Mouse (Mus musculus): Measurements from ENCODE around the gene Adssl1.

Adssl1 gene

DNA sequence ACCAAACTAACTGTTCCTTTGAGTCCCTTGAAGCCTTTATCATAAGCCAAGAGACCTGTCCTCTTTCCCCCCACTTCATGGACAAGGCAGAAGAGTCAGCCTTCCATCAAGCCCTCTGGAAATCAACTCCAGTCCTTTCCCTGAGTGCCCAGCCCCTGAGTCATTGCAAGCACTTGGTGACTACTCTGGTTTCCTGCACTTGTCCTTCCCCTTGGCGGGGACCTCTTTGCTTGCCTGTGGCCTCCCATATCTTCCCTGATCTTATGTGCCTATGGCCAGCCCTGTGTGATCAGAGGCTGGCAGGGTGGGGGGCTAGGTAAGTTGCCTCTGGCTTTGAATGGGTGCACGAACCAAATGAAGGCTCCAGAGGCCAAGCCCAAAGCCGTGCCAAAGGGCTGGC lies 2.1 kb downstream of the Adssl1 start:
- DNase-seq (ENCODE audit: low spot score in 2 of 2) = no peak

DNA sequence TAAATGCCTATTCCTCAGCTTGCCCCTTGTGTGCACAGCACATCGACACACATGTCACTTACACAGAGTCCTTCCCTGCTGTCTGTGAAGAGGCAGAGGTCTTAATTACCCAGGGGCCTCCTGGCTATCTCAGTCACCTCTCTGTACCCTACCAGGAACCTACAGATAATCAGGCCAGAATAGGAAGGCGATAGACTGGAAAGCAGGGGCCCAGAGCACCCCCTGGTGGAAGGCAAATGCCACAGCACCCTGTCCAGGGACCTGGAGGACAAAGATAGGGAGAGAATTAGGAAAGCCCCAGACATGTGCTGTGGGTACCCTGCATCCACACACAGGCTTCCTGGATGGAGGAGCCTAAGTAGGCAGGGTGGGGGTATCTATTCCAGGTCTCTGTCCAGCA lies 3.9 kb downstream of the Adssl1 start:
- peak in 1 of 2 experiments; percentile 73 for DNase-seq (ENCODE audit: low spot score in 2 of 2)

DNA sequence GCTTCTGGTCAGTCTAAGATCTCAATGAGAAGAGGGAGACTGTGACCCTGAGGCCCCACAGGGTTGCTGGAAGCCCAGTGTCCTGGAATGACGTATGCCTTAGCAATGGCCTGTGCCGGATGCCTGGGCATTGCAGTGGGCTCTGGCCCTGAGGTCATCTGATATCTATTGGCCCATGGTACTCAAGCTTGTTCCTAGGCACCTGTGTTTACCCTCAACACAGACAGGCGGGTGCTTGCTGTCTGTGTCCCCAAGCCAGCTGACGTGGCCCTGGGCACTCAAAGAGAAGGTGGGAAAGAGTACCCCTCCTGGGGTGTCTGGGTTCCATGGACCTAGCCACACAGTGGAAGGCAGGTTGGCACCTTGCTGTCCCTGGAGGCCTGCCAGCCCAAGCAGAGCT lies 5.9 kb downstream of the Adssl1 start:
- DNase-seq (ENCODE audit: low spot score in 2 of 2) = no peak

DNA sequence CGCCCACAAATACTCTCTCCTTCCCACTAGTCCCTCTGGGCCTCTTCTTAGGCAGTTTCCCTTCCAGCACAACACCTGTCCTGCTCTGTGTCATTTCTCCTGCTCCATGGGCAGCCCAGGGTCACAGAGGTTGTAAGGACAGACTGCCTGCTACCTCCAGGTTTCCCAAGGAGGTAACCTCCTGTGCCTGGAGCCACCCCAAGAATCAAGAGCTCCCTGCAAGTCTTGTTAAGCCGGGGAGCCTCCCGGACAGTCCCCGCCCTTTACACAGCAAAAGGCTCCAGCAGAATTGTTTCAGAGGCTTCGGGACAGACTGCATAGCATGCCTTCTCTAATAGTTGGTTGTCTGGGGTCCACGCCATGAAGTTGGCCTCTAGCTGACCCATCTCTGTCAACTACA lies 6.6 kb downstream of the Adssl1 start:
- DNase-seq (ENCODE audit: low spot score in 2 of 2) = no peak

DNA sequence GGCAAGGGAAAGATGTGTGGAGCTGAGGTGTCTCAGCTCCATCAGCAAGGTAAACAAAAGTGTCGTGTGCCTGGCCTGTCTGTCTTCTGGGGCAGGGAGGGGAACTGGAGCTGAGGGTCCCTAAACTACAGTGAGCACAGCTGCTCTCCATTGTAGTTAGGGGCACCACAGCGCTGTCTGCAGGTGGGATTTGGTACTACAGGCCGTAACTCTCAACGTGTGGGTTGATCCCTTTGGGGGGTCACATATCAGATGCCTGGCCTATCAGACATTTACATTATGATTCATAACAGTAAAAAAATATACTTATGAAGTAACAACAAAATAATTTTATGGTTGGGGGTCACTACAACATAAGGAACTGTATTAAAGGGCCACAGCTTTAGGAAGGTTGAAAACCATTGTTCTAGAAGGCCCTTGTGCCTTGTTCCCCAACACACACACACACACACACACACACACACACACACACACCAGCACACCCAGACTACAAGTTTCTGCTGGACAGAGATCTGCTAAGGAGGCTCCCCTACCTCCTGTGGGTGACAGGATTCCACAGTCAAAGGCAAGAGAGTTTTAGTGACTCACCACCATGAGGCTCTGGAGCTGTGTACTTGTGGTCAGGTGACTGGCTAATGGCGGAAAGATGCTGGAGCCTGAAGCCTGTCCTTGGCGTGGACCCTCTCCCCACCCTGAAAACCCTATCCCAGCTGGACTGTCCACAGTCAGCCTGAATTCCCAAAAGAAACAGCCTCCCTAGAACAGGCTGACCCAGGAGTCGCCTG lies 7.4 kb downstream of the Adssl1 start:
- DNase-seq (ENCODE audit: low spot score in 2 of 2) = no peak

- DNase-seq (ENCODE audit: low spot score in 2 of 2) = no peak
These were observed 8.4 kb downstream of the Adssl1 start for GRCm38 (mm10) chr12:112628197-112628596.

DNA sequence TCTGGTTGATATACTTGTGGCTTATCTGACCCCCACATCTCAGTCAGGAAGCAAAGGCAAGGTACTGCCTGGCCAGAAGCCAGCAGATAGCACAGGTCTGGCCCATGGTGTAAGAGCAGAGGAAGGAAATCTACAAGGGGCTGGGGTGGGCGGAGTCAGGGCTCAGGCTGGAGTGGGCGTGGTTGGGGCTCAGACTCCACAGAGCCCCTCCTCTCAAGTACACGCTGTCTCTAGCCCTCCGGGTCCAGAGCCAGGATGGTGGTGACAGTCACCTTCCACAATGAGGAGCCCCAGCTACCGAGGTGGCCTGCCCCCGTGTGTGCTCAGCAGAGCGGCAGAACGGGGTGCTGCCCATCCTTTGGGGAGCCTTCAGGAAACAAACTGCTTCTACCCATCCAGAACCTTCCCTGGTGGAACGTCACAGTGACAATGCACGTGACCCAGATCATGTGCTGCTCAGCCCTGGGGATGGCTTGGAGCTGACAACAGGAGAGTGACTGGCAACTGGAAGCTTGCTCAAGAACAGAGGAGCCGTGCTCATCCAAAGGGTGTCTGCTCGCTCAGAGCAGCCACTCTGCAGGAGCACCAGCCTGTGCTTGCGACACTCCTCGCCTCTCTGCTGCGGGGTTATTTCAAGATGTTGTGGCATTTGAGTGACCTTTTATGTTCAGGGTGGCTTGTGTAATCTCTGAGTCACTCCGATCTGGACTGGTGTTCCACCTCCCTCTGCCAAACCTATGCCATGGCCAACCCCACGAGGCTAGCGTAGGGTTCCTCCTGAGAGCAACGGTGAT lies 9.3 kb downstream of the Adssl1 start:
- DNase-seq (ENCODE audit: low spot score in 2 of 2) = no peak

GRCm38 (mm10) chr12:112630029-112630428 lies 10.2 kb downstream of the Adssl1 start:
- DNase-seq (ENCODE audit: low spot score in 2 of 2) = no peak

DNA sequence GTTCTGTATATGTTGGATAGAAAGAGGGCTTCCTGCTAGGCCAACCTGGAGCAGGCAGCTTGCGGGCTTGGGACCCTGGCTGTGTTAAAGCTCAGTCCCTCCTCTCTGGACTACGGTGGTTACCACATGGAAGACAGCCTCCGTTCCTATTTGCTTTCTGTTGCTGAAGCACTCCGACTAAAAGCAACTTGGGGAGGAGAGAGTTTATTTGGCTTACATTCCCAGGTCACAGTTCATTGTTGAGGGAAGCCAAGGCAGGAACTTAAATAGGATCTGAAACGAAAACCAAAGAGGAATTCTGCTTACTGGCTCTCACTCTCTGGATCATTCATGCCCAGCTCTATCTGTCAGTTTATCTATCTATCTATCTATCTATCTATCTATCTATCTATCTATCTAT lies 11.0 kb downstream of the Adssl1 start:
- DNase-seq (ENCODE audit: low spot score in 2 of 2) = no peak

DNA sequence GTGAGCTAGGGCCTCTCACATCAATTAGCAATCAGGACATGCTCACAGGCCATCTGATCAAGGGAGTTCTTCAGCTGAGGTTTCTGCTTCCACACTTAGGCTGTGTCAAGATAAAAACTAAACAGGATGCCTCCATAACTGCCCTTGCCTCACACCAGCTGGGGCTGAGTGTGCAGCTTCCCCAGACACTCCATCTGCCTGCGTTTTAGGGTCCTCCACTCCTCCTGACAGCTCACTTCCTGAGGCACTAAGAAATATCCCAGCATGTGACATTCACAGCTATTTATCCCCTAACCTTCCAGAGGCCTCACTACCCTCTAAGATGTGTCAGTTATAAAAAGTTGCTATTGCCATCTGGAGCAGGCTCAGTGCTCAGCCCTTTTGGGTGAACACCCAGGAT lies 11.6 kb downstream of the Adssl1 start:
- DNase-seq (ENCODE audit: low spot score in 2 of 2) = no peak

GRCm38 (mm10) chr12:112632084-112632777 lies 12.4 kb downstream of the Adssl1 start:
- DNase-seq (ENCODE audit: low spot score in 2 of 2) = no peak

DNA sequence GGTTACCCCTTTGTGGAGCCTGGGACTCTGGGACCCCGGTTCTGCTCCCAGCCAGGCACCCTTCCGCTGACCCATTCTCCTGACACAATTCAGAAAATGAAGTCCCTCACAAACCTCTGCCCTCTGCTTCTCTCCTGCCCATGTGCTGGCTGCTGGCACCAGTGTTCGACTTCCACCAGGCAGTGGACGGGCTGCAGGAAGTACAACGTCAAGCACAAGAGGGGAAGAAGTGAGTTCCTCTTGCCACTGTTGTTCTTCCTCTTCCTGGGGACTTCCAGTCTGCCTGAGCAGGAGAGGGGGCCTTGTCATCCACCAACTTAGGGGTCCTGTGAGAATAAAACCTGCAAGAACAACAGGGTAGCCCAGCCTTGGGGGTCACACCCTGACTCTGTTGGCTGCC lies 13.1 kb downstream of the Adssl1 start:
- DNase-seq (ENCODE audit: low spot score in 2 of 2) = no peak

DNA sequence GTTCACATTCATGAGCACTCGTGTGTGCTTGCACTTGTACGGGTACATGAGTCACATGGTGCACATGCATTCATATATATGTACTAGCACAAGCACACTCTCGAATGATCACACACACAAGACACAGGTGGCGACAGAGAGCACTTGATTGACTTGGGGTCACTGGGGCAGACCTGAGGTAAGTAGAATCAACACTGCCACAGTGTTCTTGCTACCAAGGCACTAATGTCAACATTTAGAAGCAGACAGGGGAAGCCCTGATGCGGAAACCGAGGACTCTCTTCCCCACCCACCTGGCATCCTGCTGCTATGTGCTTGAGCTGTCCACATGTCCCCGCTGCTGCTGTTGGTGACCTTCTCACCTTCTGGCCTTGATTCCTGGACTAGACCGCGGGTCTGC lies 13.8 kb downstream of the Adssl1 start:
- DNase-seq (ENCODE audit: low spot score in 2 of 2) = no peak

- DNase-seq (ENCODE audit: low spot score in 2 of 2) = no peak
These were observed 19.7 kb downstream of the Adssl1 start for GRCm38 (mm10) chr12:112639526-112639925.

DNA sequence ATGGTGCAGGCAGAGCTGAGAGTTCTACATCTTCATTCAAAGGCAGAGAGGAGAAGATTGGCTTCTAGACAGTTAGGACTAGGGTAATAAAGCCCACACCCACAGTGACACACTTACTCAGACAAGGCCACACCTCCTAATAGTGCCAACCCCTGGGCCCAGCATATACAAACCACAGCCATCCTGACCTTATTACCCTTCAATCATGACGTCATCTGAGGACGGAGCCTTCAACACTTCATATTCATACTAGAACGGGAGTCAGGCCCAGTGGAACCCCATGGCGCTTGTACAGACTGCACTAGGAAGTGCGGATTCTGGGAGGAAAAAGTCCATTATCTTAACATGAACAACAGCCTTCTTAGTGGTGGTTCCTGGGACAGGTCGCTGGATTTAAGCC lies 23.3 kb downstream of the Adssl1 start:
- DNase-seq (ENCODE audit: low spot score in 2 of 2) = no peak

DNA sequence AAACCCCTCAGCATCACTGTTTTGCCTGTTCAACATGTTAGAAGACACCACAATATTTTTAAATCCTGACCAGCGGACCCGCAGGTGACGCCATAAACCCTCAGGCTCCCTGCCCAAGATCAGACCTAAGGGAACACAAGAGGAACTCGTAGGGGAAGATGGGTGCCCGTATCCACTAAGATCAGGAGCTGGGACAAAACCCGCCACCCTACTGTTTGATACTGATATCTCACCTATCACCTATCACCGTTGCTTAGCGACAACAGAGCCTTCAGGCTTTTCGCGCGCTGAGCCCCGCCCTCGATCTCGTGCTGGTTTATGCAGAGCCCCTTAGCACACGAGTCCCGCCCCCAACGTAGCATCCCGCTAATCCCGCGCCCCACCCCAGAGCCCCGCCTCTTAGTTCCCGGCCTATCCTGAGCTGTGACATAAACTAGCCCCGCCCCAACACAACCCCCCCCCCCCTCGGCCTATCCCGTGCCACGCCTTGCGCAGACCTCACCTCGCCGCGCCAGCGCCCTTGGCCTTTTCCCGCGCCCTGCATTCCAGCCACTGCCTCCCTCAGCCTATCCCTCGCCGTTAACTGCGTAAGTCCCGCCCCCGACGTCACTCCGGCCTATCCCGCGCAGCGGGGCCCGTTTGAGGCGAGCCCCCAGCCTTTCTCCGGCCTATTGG lies 24.5 kb downstream of the Adssl1 start, which contains the start of gene Siva1:
Siva1 (plus strand) TSS at position 500 of the 675 bp plus-strand sequence.
- peak; percentile 91 to 97 for DNase-seq (ENCODE audit: low spot score in 2 of 2)

- no peak for DNase-seq (ENCODE audit: low spot score in 2 of 2)
These were observed 25.1 kb downstream of the Adssl1 start for GRCm38 (mm10) chr12:112644855-112645506.

- no peak for DNase-seq (ENCODE audit: low spot score in 2 of 2)
These were observed 26.3 kb downstream of the Adssl1 start for GRCm38 (mm10) chr12:112646139-112646538.

- no peak for DNase-seq (ENCODE audit: low spot score in 2 of 2)
These were observed 28.2 kb downstream of the Adssl1 start for GRCm38 (mm10) chr12:112648081-112648480.

DNA sequence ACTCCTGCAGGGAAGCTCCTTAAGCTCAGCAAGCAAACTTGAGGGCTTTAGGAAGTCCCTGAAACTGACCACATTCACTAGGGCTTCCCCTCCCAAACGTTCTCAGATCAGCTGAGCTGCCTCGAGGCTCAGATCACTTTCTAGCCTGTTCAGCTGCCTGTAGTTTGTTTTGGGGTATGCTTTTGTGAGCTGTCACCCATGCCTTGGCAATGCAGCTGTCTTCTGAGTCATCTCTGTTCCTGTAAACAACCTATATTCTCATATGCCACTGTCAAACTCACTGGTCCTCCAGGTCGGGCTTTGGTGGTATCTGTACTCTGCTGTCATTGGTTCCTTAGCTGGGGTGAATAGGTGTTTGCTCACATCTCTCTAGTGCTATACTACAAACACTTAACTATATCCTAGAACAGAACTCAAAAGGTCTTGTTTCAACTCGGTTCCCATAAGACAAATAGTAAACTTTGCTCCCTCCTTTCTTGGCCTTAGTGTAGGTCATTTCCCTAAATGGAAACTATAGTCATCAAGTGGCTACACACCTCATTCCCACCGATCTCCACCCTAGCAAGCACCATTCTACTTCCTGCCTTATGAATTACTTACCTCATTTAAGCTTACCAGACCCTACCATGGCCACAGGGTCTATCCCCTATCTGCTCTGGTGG lies 32.1 kb downstream of the Adssl1 start:
- DNase-seq (ENCODE audit: low spot score in 2 of 2) = no peak
